Mouse (Mus musculus) urinary bladder, adult 2 months (tissue): ENCODE results near the gene Kcnip2. TPM values are rescaled to one million over a fixed set of nuclear protein-coding genes. Genes with fewer than 3 reads are reported as not detected.
"Not testable (repeated sequence)": the region's sequence is repeated elsewhere in the genome, so short reads cannot be mapped to it uniquely, and the experiment has no call there.

Source experiments
- DNase-seq: peaks from one replicate; pipeline ENCODE4 v3.0.0; 2022; ENCODE audit warnings: low spot score
- polyA plus RNA-seq: library from polyadenylated mRNA; depleted of rRNA; stranded (reverse); fragments of >200 nt; gene quantifications from 2 replicates; pipeline ENCODE4 v1.2.3, GENCODE M21; 2012

The Kcnip2 gene
- polyA plus RNA-seq, 1 experiment: 0.40 TPM

GRCm38 (mm10) chr19:45812115-45812514 is 3.7 kb downstream of the Kcnip2 start:
- no peak for DNase-seq

DNA sequence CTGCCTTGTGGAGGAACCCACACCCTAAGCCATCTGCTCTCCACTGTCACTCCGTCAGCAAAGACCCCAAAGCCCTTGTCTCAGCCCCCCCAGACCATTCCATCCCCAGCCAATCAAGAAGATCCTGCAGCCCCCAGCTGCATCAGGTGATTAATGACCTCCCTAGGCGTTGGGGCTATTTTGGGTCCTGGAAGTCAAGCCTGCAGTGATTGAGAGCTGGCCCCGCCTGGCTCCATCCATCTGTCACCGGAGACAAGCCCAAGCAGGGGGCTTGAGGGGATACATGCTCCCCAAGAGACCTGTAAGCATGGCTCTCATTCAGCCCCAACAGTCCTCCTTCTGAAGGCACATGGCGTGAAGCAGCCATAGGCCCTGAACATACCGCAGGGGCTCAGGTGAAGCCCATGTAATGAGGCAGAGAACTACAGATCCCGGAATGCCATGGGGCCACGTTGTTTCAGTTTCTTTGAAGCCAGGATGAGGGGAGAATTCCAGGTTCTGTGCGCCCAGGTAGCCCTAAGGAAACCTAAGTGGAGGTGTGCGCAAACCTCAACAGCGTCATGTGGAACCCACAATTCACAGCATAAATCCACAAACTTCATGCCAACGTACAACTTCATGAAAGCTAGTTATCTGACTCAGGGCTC is 4.7 kb downstream of the Kcnip2 start:
- no peak for DNase-seq

- DNase-seq: no peak
These were observed 8.1 kb downstream of the Kcnip2 start for GRCm38 (mm10) chr19:45807732-45808131.

DNA sequence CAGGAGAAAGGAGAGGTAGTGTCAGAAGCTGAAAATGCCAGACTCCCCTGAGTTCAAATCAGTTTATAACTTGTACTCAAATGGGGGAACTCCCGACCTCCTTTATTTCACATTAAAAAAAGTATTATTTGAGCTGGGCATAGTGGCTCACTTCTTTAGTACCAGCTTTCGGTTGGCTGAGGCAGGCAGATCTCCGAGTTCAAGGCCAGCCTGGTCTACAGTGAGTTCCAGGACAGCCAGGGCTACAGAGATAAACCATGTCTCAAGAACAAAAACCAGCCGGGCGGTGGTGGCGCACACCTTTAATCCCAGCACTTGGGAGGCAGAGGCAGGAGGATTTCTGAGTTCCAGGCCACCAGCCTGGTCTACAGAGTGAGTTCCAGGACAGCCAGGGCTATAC is 10.0 kb downstream of the Kcnip2 start:
- not testable (repeated sequence) for DNase-seq

- DNase-seq: no peak
These were observed 11.1 kb downstream of the Kcnip2 start for GRCm38 (mm10) chr19:45804593-45805368.

DNA sequence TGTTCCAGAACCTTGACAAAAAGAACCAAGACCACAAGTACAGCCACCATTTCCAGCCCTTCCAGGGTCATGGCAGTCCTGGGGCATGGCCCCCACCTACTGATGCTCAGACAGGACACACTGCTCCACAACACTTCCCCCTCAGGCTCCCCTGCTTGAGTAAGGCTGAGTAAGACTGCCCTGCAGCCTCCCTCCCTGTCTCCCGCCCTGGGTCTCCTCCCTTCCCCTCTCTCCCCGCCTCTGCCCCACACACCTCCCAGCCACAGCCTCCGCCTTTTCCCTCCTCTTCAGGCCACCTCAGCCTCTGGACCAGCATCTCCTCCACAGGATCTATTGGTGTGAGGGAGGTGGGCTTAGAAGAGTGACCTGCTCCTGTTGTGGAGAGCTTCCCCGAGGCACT is 12.5 kb downstream of the Kcnip2 start:
- no peak for DNase-seq

GRCm38 (mm10) chr19:45802702-45803101 is 13.2 kb downstream of the Kcnip2 start:
- DNase-seq: no peak

DNA sequence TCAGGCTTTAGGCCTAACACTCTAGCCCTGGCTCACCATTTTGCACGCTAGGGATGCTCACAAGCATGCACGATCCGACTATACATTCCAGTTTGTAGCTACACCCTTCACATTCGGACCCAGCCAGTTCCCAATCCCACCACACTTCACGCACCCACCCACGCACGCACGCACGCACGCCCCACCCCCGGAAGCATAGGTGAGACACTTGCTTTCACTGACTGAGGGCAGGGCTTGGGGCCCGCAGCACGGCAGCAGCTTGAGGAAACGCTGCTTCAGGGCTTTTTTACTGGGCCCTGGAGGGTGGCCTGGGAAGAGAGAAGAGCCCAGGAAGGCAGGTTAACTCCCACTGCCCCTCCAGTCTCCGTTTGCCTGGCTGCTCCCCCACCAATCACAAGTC is 19.0 kb downstream of the Kcnip2 start:
- DNase-seq: no peak

- DNase-seq: no peak
These were observed 19.8 kb downstream of the Kcnip2 start for GRCm38 (mm10) chr19:45796061-45796556.

- no peak for DNase-seq
These were observed 20.4 kb downstream of the Kcnip2 start for GRCm38 (mm10) chr19:45795406-45795944.

GRCm38 (mm10) chr19:45794718-45795117 is 21.1 kb downstream of the Kcnip2 start:
- no peak for DNase-seq

- no peak for DNase-seq
These were observed 23.5 kb downstream of the Kcnip2 start for GRCm38 (mm10) chr19:45792404-45792803.

- DNase-seq: no peak
These were observed 25.7 kb downstream of the Kcnip2 start for GRCm38 (mm10) chr19:45789888-45790874.

- no peak for DNase-seq
These were observed 26.5 kb downstream of the Kcnip2 start for GRCm38 (mm10) chr19:45789365-45789764.

DNA sequence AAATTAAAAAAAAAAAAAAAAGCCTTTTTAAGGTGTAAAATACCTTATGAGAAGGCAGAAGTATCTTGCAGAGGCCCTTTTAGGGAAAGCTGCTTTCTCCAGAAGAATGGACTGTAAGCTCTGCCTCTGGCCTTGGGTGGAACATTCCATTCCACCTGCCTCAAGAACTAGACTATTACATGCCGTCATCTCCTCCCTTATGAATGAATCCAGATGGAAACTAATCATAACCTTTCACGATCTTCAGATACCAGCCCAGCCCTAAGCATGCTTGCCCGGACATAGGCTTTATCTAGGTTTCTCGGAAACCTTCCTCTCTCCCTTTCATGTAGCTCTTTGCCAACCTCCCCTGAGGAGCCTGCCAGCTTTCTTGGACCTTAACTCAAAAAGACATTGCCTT is 27.5 kb downstream of the Kcnip2 start:
- DNase-seq: no peak

- no peak for DNase-seq
These were observed 28.4 kb downstream of the Kcnip2 start for GRCm38 (mm10) chr19:45787450-45787849.

DNA sequence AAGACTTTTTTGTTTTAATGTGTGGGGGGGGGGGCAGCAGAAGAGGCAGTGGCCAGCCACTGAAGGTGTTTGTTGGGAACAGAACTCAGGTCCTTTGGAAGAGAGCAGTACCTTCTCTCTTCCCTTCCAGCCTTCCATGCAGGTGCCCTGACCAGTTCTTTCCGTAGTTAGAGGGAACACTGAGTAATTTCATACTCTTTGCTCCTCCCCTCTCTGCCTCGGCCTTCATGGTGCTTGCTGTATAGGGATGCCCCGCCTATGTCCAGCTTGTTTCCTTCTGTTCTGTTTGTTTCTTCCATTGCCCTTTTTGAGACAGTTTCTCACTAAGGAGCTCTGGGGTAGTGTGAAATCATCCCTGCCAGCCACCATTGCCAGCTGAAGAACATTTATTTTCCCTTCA is 30.4 kb downstream of the Kcnip2 start:
- DNase-seq: no peak

GRCm38 (mm10) chr19:45783933-45784576 is 31.8 kb downstream of the Kcnip2 start:
- DNase-seq: no peak

DNA sequence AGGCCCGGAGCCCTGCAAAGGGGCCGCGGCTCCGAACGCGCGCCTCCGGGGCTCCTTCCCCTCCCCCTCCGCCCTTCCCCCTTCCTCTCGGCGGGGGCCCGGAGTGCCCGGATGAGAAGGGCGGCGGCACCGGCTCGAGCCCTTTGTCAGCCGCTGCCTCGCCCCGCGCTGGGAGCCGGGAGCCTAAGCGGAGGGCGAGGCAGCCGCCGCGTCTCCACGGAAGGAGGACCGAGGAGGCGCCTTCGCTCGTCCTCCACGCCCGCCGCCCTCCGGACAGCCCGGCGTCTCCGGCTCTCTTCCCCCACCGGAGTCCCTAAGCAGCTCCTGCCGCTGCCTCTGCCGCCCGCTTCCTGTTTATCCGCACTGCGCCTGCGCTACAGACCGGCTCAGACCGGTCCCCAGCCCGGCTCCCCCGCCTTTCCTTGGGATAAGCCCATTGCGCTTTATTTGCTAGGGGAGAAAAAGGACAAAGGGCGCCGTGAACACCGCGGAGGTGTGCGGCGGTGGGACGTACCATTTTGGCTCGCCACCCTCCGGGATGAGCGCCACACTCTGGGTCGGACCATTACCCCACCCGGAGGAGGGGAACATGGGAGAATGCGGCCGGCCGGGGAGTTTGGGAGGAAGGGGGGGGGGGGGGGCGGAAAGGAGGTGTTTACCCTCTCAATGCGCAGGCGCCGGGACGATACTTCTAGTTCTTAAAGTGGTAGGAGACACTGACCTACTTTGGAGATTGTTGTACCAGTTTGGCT is 32.5 kb downstream of the Kcnip2 start, which contains the start of gene Mgea5:
Mgea5 (minus strand) TSS at position 657 of the 752 bp plus-strand sequence.
- peak; percentile 98 for DNase-seq

GRCm38 (mm10) chr19:45782315-45783001 is 33.4 kb downstream of the Kcnip2 start:
- DNase-seq: peak; percentile 65
